Mouse (Mus musculus) left cerebral cortex, adult 2 months (tissue): ENCODE results near the gene Abcc8. TPM values are rescaled to one million over a fixed set of nuclear protein-coding genes. Genes with fewer than 3 reads are reported as not detected.

Source experiments
- DNase-seq, 2 experiments: peaks; one replicate each; pipeline ENCODE4 v3.0.0; 2021 to 2022; ENCODE audit warnings: low spot score in 2 of 2, mixed read lengths in 1 of 2; ENCODE audit errors: extremely low spot score in 1 of 2
- H3K27ac ChIP-seq: fragments of 200-600 bp; 2 replicates; pipeline ENCODE4 v1.8.1; 2022
- H3K4me3 ChIP-seq: fragments of 200-600 bp; 2 replicates; pipeline ENCODE4 v1.8.1; 2022
- CTCF ChIP-seq: fragments of 200-600 bp; IDR thresholded peaks from 2 replicates; pipeline ENCODE4 v1.8.1; 2022; ENCODE audit warnings: antibody characterized with exemption, mild to moderate bottlenecking, moderate library complexity
- intact Hi-C: fragments of 180-260 bp; cut with DNase I; formaldehyde crosslinking; loops from one replicate; pipeline ENCODE4 v1.15.1; 2025
- total RNA-seq, 2 experiments: library from RNA; stranded (reverse); gene quantifications; 2 replicates each; pipeline ENCODE4 v1.2.3; 2021

Gene Abcc8
- total RNA-seq, 2 experiments from 2014 or later = 38.6 to 43.8 TPM

DNA sequence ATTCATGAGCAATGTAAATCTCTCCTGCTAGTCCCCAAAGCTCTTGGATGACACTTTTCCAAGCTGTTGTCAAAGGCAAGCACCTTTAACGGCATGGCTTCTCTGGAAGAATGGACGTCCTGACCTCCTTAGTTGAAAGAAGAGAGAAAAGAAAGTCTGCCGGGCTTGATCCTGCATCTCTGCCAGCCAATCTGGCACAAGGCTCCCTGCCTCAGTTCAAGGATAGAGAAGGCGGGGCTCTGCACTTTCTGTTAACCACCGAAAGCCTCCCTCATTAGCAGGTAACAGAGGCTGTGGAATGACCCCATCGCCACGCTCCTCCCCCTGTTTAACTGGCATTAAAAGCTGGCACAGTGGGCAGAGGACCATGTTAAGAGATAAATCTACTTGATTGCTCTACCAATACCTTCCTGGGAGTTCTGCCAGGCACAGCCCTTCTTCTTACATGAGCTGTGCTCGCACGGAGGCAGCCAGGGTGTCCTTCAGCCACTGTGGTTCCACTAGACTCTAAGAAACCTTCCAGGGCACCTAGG lies 26.9 kb downstream of the Abcc8 start:
- no peak overlapping the region for H3K4me3 ChIP-seq
- TF ChIP-seq CTCF = no peak
- intact Hi-C loops = no loop called here
- H3K27ac ChIP-seq = peak overlapping the region; percentile 45; the same call in 1 of the 2 replicates
- DNase-seq = no peak

DNA sequence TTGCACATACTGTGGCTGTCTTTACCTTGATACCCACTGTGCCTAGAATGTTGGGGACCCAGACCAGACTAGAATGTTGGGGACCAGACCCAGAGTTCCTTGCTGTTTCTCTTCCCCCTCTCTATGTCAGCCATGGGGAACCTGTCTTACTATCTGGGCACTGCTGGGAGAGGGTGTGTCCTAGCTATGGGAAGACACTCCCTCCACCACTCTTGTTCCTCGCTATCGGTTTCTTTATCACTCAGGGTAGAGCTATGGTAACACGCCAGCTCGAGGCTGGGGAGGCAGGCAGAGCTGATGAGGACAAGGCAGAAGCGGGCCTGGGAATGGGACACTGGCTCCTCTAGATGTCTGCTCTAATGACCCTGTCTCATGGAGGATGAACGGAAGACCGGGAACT lies 32.4 kb downstream of the Abcc8 start:
- H3K27ac ChIP-seq = no peak overlapping the region

DNA sequence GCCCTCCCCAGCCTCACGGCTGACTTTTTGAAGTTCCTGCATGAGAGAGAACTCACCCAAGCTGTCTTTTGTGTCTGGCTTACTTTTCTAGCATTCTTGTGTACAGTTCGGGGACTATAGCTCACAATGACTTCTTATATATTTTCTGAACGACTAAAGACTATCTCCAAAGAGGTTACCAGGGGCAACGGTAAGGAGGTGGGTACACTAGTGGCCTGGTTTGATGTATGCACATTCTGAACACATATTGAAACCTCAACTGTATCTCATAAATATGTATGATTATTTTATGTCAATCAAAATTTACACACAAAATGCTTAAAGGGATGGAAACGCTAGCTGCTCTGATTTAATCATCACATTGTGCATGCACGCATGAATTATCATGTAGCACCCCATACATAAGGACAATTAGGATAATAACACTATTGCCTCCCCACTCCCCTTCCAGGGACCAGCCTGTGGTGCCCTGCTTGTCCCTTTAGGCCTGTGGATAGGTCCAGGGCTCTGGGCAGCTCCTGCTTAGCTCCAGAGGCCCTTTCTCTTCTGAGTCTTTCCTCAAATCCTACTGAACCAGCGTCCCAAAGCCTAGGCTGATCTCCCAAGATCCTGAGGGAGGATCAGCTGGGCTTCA lies 33.0 kb downstream of the Abcc8 start:
- no peak for TF ChIP-seq CTCF
- no peak for DNase-seq
- Histone ChIP-seq H3K4me3 (no peak overlapping the region), H3K27ac (no peak overlapping the region)
- intact Hi-C loops = no loop called here

More for the DNA sequence above, 32.4 kb downstream of the Abcc8 start:
- DNase-seq = no peak
- no peak for TF ChIP-seq CTCF
- intact Hi-C loops = no loop called here
- no peak overlapping the region for H3K4me3 ChIP-seq

DNA sequence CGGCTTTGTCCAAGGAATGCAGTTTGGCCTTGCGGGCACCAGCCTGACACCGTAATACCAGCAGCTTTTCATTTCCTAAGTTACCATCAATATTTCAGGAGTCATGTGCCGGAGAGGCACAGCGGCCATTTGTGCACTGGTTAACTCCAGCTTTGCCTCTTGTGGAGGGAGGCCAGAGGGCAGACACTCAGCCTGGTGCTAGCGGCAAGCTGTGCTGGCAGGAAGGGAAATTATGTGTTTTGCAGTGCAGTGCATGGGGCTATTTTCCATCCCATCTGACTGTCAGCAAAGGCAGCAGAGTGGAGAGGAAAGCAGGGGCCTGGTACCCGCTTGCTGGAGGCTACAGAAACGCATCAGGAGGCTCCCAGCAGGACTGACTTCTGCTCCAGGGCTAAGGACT lies 35.8 kb downstream of the Abcc8 start:
- Histone ChIP-seq H3K27ac (no peak overlapping the region), H3K4me3 (no peak overlapping the region)
- no peak for TF ChIP-seq CTCF
- intact Hi-C loops = no loop called here
- DNase-seq = no peak

- Histone ChIP-seq H3K4me3 (no peak overlapping the region), H3K27ac (peak overlapping the region; percentile 90)
- no peak for TF ChIP-seq CTCF
- DNase-seq = peak in 1 of 2 experiments; percentile 38
- intact Hi-C loops = no loop called here
Observed at GRCm38 (mm10) chr7:46138329-46138930, 41.4 kb downstream of the Abcc8 start.

DNA sequence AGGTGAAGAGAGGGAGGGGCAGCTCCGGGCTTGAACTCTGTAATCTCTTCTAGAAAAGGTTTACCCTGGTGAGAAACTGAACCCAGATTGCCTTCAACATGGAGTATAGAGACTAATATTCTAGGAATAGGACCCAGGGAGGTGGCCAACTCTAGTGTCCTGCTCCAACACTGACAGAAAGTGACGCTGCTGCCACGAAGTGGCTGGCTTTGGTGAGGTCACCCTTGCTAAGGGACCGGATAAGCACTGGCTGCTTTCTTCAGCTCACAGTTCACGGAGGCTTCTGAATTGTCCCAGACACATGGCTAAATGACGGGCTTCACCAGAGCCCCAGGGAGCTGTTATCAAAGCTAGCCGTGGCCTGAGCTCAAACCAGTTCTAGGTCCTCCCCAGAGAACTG lies 46.0 kb downstream of the Abcc8 start:
- intact Hi-C loops = no loop called here
- DNase-seq = no peak
- H3K4me3 ChIP-seq = no peak overlapping the region
- TF ChIP-seq CTCF = no peak
- H3K27ac ChIP-seq = no peak overlapping the region

DNA sequence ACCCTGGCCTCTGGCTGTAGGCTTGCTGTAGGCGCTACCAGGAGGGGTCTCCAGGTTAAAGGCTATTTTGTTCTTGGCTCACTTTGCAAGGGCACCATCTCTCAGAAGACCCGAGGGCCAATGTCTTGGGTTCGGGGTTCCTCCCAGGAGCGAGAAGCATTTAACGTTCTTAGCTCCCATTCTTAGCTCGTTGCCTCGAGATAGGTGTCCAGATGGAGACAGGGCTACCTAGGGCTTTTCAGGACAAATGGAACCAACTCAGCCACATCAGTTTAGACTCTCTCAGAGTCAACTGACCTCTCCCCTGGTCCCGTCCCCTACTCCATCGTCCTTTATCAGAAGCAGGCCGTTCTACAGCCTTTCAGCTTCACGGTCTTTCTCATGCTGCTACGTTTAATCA lies 47.6 kb downstream of the Abcc8 start:
- peak overlapping the region; percentile 81 for H3K27ac ChIP-seq
- TF ChIP-seq CTCF = no peak

DNA sequence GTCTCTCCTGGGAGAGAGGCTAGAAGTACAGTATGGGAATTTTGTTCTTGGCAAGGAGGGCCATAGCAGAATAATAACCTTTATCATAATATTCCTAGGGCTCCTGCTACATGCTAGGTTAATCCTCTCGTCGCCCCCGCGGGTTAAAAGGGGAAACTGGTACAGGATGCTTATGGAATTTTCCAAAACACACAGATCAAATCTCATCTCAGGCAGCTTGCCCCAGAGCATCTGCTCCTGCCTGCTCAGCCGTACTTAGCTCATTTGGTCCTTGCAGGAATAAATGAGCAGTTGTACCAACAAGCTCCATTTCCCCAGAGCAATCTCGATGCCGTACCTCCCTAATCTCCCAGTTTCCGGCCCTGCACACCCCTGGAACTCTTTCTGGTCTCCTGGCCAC lies 48.0 kb downstream of the Abcc8 start:
- intact Hi-C loops = loop anchor here (2.0 kb wide), 2 partner anchors 31 to 51 kb away; partner anchors contain the start of gene Kcnj11
- peak overlapping the region; percentile 81 for H3K27ac ChIP-seq
- H3K4me3 ChIP-seq = no peak overlapping the region

More for the DNA sequence above, 47.6 kb downstream of the Abcc8 start:
- H3K4me3 ChIP-seq = no peak overlapping the region
- intact Hi-C loops = no loop called here
- DNase-seq = no peak

DNA sequence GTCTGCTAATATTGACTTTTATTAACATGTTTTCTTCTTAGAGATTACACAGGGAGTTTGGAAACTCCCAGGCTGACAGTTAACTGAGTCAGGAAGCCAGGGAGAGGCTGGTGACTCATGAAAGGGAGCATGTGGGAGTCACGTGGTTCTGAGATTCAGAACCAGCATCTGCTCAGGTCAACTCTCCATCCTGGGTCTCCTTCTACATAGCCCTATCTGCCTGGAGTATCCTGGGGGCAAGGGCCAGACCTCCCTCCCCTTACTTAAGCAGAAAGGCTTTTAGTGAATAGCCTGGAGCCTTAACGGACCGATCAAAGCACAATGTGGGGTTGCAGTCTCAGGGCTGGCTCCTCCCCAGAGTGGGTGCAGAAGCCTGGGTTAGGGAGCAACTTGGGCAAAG lies 48.6 kb downstream of the Abcc8 start:
- Histone ChIP-seq H3K4me3 (no peak overlapping the region), H3K27ac (peak overlapping the region; percentile 81)
- DNase-seq = peak; percentile 28 to 41
- no peak for TF ChIP-seq CTCF
- intact Hi-C loops = loop anchor here (2.0 kb wide), 2 partner anchors 30 to 52 kb away; partner anchors contain the start of gene Kcnj11

More for the DNA sequence above, 48.0 kb downstream of the Abcc8 start:
- no peak for TF ChIP-seq CTCF
- DNase-seq = peak in 1 of 2 experiments; percentile 42

- Histone ChIP-seq H3K4me3 (no peak overlapping the region), H3K27ac (peak overlapping the region; percentile 81)
- intact Hi-C loops = loop anchor here (2.0 kb wide), 2 partner anchors 30 to 52 kb away; partner anchors contain the start of gene Kcnj11
- no peak for TF ChIP-seq CTCF
- DNase-seq = no peak
Observed at GRCm38 (mm10) chr7:46130723-46131122, 49.1 kb downstream of the Abcc8 start.

GRCm38 (mm10) chr7:46129463-46130179 lies 50.2 kb downstream of the Abcc8 start:
- Histone ChIP-seq H3K4me3 (no peak overlapping the region), H3K27ac (no peak overlapping the region)
- no peak for DNase-seq
- TF ChIP-seq CTCF = no peak
- intact Hi-C loops = loop anchor here (2.0 kb wide), 2 partner anchors 29 to 53 kb away; partner anchors contain the start of gene Kcnj11

DNA sequence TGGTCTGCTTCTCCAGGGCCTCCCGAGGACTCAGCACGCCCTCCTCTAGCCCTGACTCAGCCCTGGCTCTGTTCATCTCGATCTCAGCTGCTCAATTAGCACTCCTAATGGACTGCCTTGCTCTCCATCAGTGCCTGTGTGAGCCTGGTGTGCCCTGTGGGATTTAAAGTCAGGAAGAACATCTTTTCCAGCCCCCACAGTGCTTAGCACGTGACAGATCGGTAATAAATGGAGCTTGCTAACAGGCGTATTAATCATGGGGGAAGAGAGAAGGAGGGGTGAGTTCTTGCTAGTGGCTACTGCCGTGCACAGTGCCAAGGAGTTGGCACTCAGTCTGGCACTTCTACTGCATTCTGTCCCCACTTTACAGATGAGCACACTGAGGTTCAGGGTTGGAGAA lies 51.6 kb downstream of the Abcc8 start:
- no peak overlapping the region for H3K4me3 ChIP-seq
- DNase-seq = no peak
- intact Hi-C loops = no loop called here
- no peak for TF ChIP-seq CTCF
- H3K27ac ChIP-seq = no peak overlapping the region
